Mouse (Mus musculus) heart, embryonic 10.5 days (tissue): Measurements from ENCODE around the gene Hes2. TPM values are rescaled to one million over a fixed set of nuclear protein-coding genes. Genes with fewer than 3 reads are reported as not detected.

Experiments used
- DNase-seq: peaks from one replicate; pipeline ENCODE4 v3.0.0-alpha.2; 2017; ENCODE audit warnings: low spot score
- H3K27ac ChIP-seq: fragments of 300-500 bp; sonication (generic); 2 replicates; pipeline ENCODE4 v1.5.1; 2016; ENCODE audit warnings: mild to moderate bottlenecking
- H3K27me3 ChIP-seq: fragments of 300-500 bp; sonication (generic); 2 replicates; pipeline ENCODE4 v1.6.1; 2016; ENCODE audit warnings: mild to moderate bottlenecking; ENCODE audit not compliant: poor library complexity, insufficient read depth, severe bottlenecking
- H3K36me3 ChIP-seq: fragments of 300-500 bp; sonication (generic); 2 replicates; pipeline ENCODE4 v1.6.1; 2016; ENCODE audit warnings: mild to moderate bottlenecking, moderate library complexity
- H3K4me1 ChIP-seq: fragments of 300-500 bp; sonication (generic); 2 replicates; pipeline ENCODE4 v1.6.1; 2016; ENCODE audit warnings: mild to moderate bottlenecking
- H3K4me3 ChIP-seq: fragments of 300-500 bp; sonication (generic); 2 replicates; pipeline ENCODE4 v1.5.1; 2016; ENCODE audit warnings: mild to moderate bottlenecking, moderate library complexity
- H3K9me3 ChIP-seq: fragments of 300-500 bp; sonication (generic); 2 replicates; pipeline ENCODE4 v1.6.1; 2016; ENCODE audit warnings: mild to moderate bottlenecking, moderate library complexity
- WGBS: fragments of 180-500 bp; shearing (Covaris S2); methylation state at CpG from one replicate; pipeline ENCODE4 v1.1.7; 2016; 5-methylcytosine and 5-hydroxymethylcytosine counted together
- polyA plus RNA-seq: library from polyadenylated mRNA; unstranded; fragments of >200 nt; fragmentation: Nextera tagmentation; extraction: Ambion mirVana; gene quantifications from 2 replicates; pipeline ENCODE4 v1.2.1, GENCODE M21; 2016

Gene Hes2
- polyA plus RNA-seq, 1 experiment from 2014 or later, result not detected

DNA sequence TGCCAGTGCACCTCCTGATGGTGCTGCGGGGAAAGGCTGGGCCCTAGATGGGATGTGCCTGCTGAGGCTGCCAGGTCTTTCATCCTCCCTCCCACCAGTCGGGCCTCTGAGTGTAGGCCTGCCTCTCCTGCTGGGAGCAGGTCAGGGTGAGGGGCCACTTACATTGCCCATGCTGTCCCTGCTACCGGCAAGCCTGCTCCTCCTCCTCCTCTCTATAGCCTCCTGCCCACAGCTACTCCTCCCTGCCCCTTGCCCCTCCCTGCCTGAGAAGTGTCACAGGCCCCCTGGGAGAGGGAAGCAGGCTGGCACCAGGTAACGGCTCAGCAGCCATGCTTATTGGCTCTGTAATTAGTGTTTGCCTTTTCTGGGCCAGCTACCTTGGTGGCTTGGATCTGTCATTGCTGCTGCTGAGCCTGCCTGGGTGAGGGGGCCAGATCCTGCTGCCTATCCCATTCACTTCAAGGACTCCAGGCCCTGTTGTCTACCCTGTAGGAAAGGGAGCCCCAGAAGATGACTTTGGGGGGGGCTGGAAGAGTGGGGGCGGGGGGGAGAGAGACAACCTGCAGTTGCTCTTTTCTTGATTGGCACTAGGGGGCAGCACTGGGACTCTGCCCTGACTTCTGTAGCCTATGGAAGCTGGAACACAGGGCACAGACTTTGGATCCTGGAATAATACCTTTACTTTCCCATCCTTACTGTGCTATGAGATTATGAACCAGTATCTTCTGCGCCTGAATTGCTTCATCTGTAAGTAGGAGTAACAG, 22.4 kb upstream of the Hes2 start:
- no peak for DNase-seq
- Histone ChIP-seq H3K4me1 (peaks cover 26% of the 10 kb centered on the region), H3K4me3 (no peak overlapping the region), H3K9me3 (no peaks in the 10 kb centered on the region), H3K27ac (no peak overlapping the region), H3K36me3 (no peaks in the 10 kb centered on the region), H3K27me3 (peaks cover 75% of the 10 kb centered on the region)
- 32% methylated on average over 6 of the region's 6 CpGs for WGBS

DNA sequence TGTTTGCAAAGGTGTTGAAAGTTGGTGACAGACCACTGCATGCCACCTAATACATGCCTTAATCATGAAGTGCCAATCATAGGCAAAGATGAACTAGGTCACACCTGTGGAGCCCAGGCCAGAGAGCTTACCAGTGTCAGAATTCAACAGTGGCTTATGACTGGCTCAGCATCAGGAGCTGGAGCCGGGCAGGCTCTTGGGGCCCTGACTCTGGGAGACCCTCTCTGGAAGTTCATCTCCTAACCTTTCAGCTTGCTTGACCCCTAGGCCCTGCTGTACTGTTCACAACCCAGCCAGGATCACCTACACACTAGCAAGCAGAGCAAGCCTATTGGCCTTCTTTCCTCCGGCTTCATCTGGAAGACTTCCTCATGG, 21.8 kb upstream of the Hes2 start:
- Histone ChIP-seq H3K36me3 (no peaks in the 10 kb centered on the region), H3K27ac (no peak overlapping the region), H3K27me3 (peaks cover 75% of the 10 kb centered on the region), H3K4me3 (no peak overlapping the region), H3K9me3 (no peaks in the 10 kb centered on the region), H3K4me1 (peaks cover 20% of the 10 kb centered on the region)
- no peak for DNase-seq
- WGBS, result 89% methylated on average over 2 of the region's 2 CpGs

DNA sequence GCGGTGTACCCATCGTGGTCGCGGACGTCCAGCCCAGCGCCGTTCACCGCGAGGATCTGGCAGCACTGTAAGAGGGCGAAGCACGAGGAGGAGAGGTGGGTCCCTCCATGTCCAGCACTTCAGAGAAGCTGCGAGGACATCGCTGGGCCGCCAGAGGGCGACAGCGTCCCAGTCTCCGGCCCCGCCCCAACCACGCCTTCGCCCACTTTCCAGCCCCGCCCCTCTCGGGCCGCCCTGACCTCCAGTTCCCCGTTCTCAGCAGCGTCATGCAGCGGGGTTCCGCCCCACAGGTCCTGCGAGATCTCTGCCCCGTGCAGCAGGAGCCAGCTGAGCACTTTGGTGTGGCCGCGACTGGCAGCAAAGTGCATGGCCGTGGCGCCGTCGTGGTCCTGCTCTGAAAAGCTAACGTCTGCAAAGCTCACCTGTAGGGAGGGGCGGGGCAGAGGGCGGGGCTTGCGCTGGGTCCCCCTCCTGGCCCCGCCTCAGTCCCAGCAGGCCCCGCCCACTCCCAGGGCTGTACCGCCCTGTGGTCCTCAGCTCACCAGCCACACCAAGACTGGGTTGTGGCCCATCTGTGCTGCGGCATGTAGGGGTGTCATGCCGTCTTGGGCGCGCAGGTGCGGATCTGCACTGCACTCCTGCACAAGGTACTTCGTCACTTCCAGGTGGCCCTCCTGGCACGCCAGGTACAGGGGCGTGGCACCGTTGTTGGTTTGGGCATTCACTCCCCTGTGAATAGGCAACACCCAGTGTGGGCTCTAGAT, 20.0 kb upstream of the Hes2 start:
- peaks cover 70% of the 10 kb centered on the region for H3K27me3 ChIP-seq
- DNase-seq, result peak; percentile 95
- H3K36me3 ChIP-seq, result no peaks in the 10 kb centered on the region
- H3K27ac ChIP-seq, result no peak overlapping the region
- no peaks in the 10 kb centered on the region for H3K9me3 ChIP-seq
- H3K4me1 ChIP-seq, result peaks cover 10% of the 10 kb centered on the region
- peak overlapping the region; percentile 61 for H3K4me3 ChIP-seq
- WGBS, result 3% methylated on average over 51 of the region's 51 CpGs

DNA sequence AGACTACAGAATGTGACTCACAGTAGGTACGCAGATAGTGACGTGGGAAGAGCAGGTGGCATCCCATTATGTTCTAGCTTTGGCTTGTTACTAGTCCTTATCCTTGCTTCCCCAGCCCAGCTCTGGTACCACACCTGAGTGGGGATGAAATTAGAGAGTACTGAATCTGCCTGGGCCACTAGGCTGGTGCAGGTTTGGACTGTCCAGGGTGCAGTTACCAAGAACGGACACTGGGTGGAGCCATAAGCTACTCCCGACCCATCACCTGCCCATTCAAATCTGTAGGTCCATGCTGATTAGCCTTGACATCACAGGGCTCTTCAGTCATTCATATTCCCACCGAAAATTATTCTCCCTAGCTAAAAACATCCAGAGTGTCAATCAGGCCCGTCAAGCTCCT, 18.2 kb upstream of the Hes2 start:
- Histone ChIP-seq H3K4me3 (no peak overlapping the region), H3K4me1 (peaks cover 10% of the 10 kb centered on the region), H3K9me3 (no peaks in the 10 kb centered on the region), H3K27ac (no peak overlapping the region), H3K27me3 (peaks cover 63% of the 10 kb centered on the region), H3K36me3 (no peaks in the 10 kb centered on the region)
- WGBS, result 29% methylated on average over 6 of the region's 6 CpGs
- no peak for DNase-seq

DNA sequence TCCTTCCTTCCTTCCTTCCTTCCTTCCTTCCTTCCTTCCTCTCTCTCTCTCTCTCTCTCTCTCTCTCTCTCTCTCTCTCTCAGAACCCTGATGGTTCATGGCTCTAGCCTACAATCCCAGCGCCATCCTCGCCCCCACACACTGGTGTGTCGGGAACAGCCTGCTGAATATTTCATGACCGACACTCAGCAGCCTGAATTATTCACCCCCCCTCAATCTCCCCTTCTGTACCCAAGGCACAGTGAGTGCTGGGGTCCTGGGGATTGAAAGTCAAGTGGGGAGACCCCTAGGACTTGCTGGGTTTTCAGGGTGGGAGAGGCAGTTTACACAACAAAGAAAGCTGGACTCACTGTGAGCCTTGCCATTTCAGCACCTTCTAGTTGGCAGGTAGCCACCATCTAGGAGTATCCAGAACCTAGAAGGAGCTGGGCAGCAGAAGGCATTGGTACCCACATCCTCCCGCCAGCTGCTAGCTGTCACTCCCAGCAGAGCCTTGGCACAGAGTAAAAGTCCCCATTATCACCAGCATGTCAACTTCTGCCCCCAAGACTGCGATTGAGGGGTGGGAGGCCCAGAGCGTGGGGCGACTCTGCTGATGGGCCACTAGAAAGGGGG, 17.0 kb upstream of the Hes2 start:
- Histone ChIP-seq H3K9me3 (no peaks in the 10 kb centered on the region), H3K27ac (no peak overlapping the region), H3K27me3 (peaks cover 64% of the 10 kb centered on the region), H3K36me3 (no peaks in the 10 kb centered on the region), H3K4me3 (no peak overlapping the region), H3K4me1 (peaks cover 10% of the 10 kb centered on the region)
- DNase-seq, result no peak
- WGBS, result 76% methylated on average over 8 of the region's 8 CpGs

DNA sequence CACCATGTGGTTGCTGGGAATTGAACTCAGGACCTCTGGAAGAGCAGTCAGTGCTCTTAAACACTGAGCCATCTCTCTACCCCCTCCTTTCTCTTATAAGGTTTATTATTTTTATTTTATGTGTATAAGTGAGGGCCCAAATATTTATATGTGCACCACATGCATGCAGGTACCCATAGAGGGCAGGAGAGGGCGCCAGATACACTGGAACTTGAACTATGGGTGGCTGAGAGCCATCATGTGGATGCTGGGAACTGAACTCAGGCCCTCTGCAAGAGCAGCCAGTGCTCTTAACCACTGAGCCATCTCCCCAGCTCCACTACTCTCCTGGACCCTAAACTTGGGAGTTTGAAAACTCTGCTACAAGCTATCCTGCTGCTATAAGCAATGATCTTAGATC, 15.0 kb upstream of the Hes2 start:
- Histone ChIP-seq H3K36me3 (no peaks in the 10 kb centered on the region), H3K4me1 (peaks cover 4% of the 10 kb centered on the region), H3K27ac (no peak overlapping the region), H3K27me3 (peaks cover 72% of the 10 kb centered on the region), H3K4me3 (no peak overlapping the region), H3K9me3 (no peaks in the 10 kb centered on the region)
- DNase-seq, result no peak
- 36% methylated on average over 1 of the region's 1 CpGs for WGBS

DNA sequence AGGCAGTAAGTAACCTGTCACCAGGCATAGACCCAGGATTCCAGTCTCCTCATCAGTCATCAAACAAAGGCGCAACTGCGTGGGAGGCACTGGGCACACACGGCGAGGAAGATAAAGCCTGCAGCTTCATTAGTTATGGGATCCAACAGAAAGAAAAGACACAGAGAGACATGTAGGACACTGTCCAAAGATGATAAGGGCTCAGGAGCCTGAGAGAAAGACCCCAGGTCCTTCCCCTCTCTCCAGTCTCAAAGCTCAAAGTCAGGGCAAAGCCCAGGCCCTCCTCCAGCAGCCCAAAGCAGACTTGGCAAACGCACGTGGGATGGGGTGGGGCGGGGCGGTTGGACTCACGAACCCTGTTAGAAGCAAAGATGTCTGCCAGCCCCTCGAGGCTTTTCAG, 13.2 kb upstream of the Hes2 start:
- H3K27me3 ChIP-seq, result peaks cover 86% of the 10 kb centered on the region
- no peaks in the 10 kb centered on the region for H3K9me3 ChIP-seq
- H3K27ac ChIP-seq, result no peak overlapping the region
- peaks cover 7% of the 10 kb centered on the region; the same call in 1 of the 2 replicates for H3K4me1 ChIP-seq
- no peak for DNase-seq
- no peaks in the 10 kb centered on the region for H3K36me3 ChIP-seq
- 71% methylated on average over 10 of the region's 10 CpGs for WGBS
- H3K4me3 ChIP-seq, result no peak overlapping the region

DNA sequence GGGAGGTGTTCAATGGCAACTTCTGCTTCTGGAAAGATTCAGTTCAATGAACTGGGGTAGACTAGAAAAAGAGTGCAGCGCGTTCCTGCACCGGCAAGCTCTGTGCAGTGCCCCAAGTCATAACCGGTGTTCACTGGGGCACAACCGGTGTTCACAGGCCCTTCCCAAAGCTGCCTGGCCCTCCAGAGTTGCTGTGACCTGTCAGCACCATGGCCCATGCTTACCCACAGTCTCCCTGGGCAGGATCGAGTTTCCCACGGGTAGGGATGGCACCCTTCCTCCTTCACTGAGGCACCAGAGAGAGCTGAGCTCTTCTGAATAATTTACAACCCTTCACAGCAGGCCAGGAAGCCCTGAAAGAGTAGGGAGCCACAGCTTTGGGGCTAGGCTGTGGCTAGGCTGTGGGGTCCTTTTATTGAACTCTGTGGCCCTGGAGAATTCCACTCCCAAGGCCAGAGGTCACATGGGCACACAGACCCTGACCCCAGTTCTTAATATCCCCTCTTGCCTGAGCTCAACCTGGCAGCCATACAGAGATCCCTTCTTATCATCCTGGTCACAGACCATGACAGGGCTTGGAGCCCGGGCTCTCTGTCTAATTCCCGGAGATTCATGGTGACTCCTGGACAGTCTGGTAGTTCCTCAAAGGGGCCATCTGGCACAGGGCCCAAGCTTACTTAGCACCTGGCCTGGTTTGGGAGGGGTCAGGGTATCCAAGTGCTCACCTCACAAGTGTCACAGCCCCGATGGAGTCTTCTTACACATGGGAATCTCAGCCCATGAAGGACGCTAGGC, 12.4 kb upstream of the Hes2 start:
- no peak overlapping the region for H3K27ac ChIP-seq
- H3K4me3 ChIP-seq, result no peak overlapping the region
- peaks cover 86% of the 10 kb centered on the region for H3K27me3 ChIP-seq
- H3K9me3 ChIP-seq, result no peaks in the 10 kb centered on the region
- DNase-seq, result no peak
- H3K36me3 ChIP-seq, result no peaks in the 10 kb centered on the region
- WGBS, result 66% methylated on average over 11 of the region's 11 CpGs
- peaks cover 12% of the 10 kb centered on the region; the same call in 1 of the 2 replicates for H3K4me1 ChIP-seq

DNA sequence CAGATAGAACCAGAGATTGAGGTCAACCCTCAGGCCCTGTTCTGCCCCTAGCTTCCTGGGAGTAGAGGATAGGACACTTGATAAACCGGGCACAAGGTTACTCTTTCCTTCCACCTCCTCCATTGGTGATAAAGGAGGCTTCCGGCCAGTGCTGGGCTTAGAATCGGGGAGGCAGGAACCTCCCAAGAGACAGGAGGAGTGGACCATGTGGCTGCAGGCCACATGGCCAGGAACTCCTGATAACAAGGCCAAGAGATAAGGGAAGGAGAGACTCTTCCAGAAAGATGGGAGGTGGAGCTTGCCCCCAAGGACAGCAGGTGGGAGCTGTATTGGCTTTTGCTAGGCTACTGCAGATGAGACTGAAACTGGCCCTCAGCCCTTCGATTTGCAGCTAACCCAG, 8.1 kb upstream of the Hes2 start:
- Histone ChIP-seq H3K4me3 (no peak overlapping the region), H3K27ac (no peak overlapping the region), H3K4me1 (peaks cover 36% of the 10 kb centered on the region), H3K36me3 (no peaks in the 10 kb centered on the region), H3K9me3 (no peaks in the 10 kb centered on the region), H3K27me3 (peaks cover 99% of the 10 kb centered on the region)
- 37% methylated on average over 4 of the region's 4 CpGs for WGBS
- no peak for DNase-seq

DNA sequence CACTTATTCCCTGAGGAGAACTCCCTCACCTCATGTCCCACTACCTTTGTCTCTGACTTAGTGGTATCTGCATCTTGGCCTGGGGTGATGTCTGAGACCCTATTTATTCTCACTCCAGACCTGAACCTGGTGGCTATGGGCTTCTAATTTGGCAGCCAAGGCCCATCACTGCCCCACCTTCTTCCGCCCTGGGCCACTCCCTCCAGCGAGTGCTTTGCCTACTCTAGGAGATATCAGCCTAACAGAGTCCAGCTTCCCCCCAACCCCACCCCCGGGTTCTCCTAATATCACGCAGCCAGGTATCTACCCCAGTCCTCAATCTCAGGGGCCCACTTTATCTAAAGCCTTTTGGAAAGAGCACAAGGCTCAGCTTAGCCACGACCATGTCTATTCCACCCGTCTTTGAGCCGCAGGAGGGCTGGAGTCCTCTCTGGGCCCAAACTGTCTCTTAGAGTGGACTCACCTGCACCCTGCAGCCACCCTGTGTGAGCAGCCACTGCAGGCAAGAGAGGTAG, 7.2 kb upstream of the Hes2 start:
- 15% methylated on average over 7 of the region's 7 CpGs for WGBS
- Histone ChIP-seq H3K4me3 (peak overlapping the region; percentile 68), H3K4me1 (peaks cover 36% of the 10 kb centered on the region), H3K9me3 (no peaks in the 10 kb centered on the region), H3K27me3 (peaks cover 95% of the 10 kb centered on the region), H3K36me3 (no peaks in the 10 kb centered on the region), H3K27ac (peak overlapping the region; percentile 49)
- no peak for DNase-seq

DNA sequence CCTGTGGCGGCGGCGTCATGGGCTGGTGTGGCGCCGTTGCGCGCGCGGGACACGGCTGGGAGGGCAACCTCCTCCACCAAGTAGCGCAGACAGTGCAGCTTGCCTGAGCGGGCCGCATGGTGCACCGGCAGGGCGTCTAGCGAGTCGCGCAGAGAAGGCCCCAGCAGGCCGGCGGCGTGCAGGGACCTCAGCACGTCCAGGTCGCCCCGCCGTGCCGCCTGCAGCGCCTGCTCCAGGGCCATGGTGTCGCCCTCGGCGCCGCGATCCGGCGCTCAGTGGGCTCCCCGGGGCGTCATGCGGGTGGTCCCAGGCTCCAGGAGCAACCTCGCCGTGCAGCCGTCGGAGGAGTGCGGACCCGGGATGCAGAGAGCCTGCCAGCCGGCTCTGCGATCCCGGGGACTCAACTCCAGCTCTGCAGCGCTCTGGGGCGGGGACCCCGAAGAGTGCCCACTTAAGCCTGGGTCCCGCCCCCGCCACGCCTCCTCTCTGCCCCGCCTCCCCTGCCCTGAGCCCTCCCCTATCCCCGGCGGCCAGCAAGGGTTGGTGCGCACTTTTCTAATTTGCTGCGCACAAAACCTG, 6.6 kb upstream of the Hes2 start, which contains the start of gene Espn:
Gene Espn (minus strand): TSS at position 406 of the 579 bp plus-strand sequence.
- WGBS, result under 1% methylated on average over 57 of the region's 57 CpGs
- Histone ChIP-seq H3K36me3 (no peaks in the 10 kb centered on the region), H3K4me3 (peak within 1 kb of the TSS; percentile 68), H3K27me3 (peaks cover 94% of the 10 kb centered on the region), H3K4me1 (peaks cover 36% of the 10 kb centered on the region), H3K27ac (peak within 1 kb of the TSS; percentile 49), H3K9me3 (no peaks in the 10 kb centered on the region)
- peak; percentile 90 for DNase-seq

DNA sequence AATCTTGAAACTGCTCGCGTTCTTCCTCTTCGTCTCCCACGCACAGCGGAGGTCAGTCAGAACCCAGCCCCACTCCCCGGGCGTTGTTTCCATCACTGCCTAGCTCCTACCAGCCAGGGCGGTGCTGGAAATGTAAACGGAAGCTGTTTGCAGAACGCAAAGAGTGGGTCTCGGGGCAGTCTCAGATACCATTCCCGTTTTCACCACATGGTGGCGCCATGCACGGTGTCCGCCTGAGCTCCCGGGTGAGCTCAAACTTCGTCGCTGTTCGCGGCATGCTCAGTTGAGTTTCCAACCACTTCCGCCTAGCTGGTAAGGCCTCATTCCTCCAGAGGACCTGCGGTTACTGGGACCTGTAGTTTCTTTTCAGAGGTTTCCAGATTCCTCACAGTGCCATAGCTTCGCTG, 4.9 kb upstream of the Hes2 start:
- no peaks in the 10 kb centered on the region for H3K36me3 ChIP-seq
- 3% methylated on average over 23 of the region's 23 CpGs for WGBS
- H3K27ac ChIP-seq, result no peak overlapping the region
- peak; percentile 88 for DNase-seq
- H3K4me1 ChIP-seq, result peaks cover 45% of the 10 kb centered on the region
- H3K4me3 ChIP-seq, result peak overlapping the region; percentile 46
- H3K9me3 ChIP-seq, result no peaks in the 10 kb centered on the region
- H3K27me3 ChIP-seq, result peaks cover 95% of the 10 kb centered on the region
